Mouse (Mus musculus): ENCODE results near the gene Fam129c. TPM values are rescaled to one million over a fixed set of nuclear protein-coding genes. Genes with fewer than 3 reads are reported as not detected.
A peak's percentile ranks its signal among the peaks of the same experiment; 100 is the strongest.

Fam129c gene
- 1 to 10 TPM in 1 of 2 experiments, under 1 TPM in 1; 0.81 to 1.3 TPM for total RNA-seq (2021)

DNA sequence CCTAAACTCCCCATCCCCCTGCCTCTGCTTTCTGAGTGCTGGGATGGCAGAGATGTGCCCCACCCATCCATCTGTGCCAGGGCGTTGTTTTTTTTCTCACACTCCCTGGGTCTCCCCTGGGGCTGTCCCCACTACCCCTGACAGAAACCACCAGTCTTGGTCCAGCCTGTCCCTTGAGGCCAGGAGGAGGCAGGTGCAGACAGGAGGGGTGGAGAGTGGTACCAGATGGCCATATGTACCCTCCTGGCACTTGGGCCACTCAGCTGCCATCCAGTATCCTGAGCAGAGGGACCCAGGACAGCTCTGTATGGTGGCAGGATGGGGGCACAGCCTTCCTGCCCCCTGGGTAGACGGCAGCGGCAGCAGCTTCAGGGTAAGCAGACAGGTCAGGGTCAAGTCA lies at the start of gene Fam129c:
TSS of gene Fam129c (plus strand) at position 198 of the 400 bp plus-strand sequence.
- DNase-seq, result no peak
- intact Hi-C loops (cut with DNase I), result loop anchor here (2.0 kb wide), 1 partner anchor 157 kb away; no protein-coding TSS in a partner anchor

GRCm38 (mm10) chr8:71550754-71551153 lies 46.7 kb upstream of the Fam129c start:
- intact Hi-C loops (cut with DNase I), result no loop called here
- DNase-seq, result no peak

- intact Hi-C loops (cut with DNase I), result no loop called here
- DNase-seq, result no peak
Measured at GRCm38 (mm10) chr8:71552770-71553169, 44.7 kb upstream of the Fam129c start.

DNA sequence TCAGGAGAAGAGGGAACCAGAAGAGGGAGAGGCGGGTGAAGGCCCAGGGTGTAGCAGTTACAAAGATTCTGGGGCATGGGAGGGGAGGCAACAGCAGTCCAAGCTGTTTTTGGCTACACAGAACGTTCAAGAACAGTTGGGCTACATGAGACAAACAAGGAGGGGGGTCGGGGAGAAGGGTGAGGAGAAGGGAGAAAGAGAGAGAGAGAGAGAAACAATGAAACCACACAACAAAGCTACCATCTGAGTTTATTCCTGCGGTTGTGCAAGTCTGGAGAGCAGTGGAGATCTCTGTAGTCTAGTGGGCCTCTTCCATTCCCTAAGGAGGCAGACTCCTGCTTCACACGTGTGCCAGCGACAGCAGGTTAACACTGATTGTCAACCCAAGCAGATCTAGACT lies 43.4 kb upstream of the Fam129c start:
- no peak for DNase-seq
- intact Hi-C loops (cut with DNase I), result no loop called here

GRCm38 (mm10) chr8:71554644-71555043 lies 42.8 kb upstream of the Fam129c start:
- intact Hi-C loops (cut with DNase I), result no loop called here
- no peak for DNase-seq

DNA sequence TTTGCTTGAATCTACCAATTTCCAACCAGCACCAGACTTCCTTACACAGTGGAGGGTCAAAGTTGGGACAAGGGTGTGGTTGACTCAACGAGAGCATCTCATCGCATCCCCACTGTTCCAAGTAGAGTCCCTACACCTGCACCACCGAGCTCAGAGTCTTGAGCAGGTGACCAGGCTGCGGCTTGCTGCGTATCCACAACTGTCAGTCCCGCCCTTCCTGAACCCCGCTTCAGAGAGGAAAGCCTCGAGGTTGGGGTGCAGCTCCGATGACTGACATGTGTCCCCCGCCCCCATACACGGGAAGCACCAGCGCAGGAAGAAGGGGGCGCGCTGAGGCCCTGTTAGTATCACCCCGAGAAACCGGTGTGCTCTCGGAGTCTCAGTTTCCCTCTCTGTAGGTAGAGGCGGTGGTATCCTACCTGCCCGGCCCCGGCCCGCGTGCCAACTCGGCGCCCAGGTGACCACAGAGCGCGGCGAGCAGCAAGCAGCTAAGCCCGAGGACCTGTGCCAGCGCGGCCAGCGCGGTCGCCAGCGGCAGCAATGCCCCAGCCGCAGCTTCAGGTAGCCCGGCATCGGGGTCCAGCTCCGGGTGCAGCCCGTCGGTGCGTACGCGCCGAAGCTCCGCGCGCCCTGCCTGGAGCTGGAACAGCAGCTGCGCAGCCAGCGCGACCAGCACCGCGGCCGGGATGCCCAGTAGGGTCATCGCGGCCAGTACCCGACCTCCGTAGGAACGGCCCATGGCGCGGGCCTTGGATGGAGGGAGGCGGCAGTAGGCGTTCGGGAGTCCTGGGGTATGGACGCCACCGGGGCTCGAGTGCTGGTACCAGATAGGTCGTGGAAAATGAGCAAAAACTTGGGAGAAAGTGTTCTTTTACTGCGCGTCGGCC lies 39.1 kb upstream of the Fam129c start, which contains the start of gene Tmem221:
TSS of gene Tmem221 (minus strand) at position 801 of the 887 bp plus-strand sequence.
- DNase-seq, result no peak
- intact Hi-C loops (cut with DNase I), result no loop called here

GRCm38 (mm10) chr8:71558958-71559690 lies 38.3 kb upstream of the Fam129c start:
- intact Hi-C loops (cut with DNase I), result no loop called here
- peak; percentile 60 to 62 for DNase-seq

GRCm38 (mm10) chr8:71560071-71560470 lies 37.4 kb upstream of the Fam129c start:
- intact Hi-C loops (cut with DNase I), result loop anchor here (2.0 to 5.0 kb wide), 2 partner anchors 73 to 172 kb away; no protein-coding TSS in a partner anchor

DNA sequence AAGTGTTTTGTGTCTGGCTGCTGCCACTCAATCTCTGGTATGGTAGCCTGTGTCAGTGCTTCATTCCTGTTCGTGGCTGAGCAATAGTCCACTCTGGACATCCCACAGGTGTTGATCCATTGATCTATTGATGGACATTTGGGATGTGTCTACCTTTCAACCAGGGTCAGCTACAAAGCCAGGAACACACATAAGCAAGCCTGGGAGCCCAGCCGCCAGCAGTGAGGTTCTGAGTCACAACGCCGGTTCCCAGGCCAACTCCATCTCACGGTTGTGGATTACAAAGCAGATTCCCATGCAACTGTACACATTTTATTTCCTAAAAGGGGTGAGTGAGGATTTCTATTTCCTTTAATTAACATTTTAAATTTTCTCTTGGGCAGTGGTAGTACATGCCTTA lies 36.7 kb upstream of the Fam129c start:
- intact Hi-C loops (cut with DNase I), result loop anchor here (1.0 to 5.0 kb wide), 4 partner anchors 36 to 172 kb away; no protein-coding TSS in a partner anchor
- no peak for DNase-seq

More at GRCm38 (mm10) chr8:71560071-71560470, 37.4 kb upstream of the Fam129c start:
- no peak for DNase-seq

GRCm38 (mm10) chr8:71561401-71561800 lies 36.0 kb upstream of the Fam129c start:
- DNase-seq, result peak; percentile 61 to 79
- intact Hi-C loops (cut with DNase I), result loop anchor here (1.0 to 5.0 kb wide), 4 partner anchors 35 to 171 kb away; no protein-coding TSS in a partner anchor

GRCm38 (mm10) chr8:71562751-71563150 lies 34.7 kb upstream of the Fam129c start:
- intact Hi-C loops (cut with DNase I), result loop anchor here (5.0 kb wide), 1 partner anchor 170 kb away; no protein-coding TSS in a partner anchor
- peak; percentile 90 to 92 for DNase-seq

- no peak for DNase-seq
- intact Hi-C loops (cut with DNase I), result loop anchor here (5.0 kb wide), 1 partner anchor 168 kb away; no protein-coding TSS in a partner anchor
Measured at GRCm38 (mm10) chr8:71563992-71564391, 33.5 kb upstream of the Fam129c start.

DNA sequence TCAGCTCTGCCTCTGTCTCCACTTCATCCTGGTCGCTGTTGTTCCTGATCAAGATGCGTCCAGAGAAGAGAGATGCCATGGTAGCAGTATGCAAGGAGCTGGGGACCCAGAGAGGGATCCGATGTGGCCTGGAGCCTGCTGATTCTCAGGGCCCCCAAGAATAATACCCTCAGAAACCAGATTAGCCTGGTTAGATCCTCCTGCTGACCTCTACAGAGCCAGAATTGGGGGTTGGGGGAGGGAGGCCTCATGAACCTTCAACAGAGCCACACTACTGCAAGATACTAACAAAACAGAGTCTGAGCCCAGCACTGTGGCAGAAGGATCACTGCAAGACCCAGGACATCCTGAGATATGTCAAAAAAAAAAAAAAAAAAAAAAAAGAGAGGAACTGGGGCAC lies 30.9 kb upstream of the Fam129c start, which contains the start of gene Nxnl1:
TSS of gene Nxnl1 (minus strand) at position 101 of the 400 bp plus-strand sequence.
- DNase-seq, result no peak
- intact Hi-C loops (cut with DNase I), result no loop called here

DNA sequence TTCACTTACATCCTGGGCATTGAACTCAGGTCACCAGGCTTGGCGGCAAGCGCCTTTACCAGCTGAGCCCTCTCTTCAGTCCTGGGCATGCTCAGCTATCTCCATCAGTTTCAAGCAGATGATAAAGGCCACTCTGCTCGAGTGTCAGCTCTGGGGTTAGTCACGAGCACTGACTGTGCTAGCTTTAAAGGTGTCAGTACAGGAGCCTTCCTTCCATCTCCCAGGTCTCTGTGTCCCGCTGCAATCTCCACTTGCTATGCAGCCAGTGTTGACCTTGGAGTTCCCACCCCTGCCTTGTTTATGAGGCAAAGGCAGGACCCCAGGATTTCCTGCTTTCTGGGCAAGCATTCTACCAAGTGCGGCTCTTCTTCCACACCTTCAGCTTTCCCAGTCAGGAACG lies 29.9 kb upstream of the Fam129c start:
- intact Hi-C loops (cut with DNase I), result no loop called here
- DNase-seq, result peak in 1 of 2 experiments; percentile 25

- DNase-seq, result peak; percentile 93
Measured at GRCm38 (mm10) chr8:71568387-71568937, 29.0 kb upstream of the Fam129c start, which contains the start of gene Slc27a1. TSS of gene Slc27a1 (plus strand) at chr8:71568882.

DNA sequence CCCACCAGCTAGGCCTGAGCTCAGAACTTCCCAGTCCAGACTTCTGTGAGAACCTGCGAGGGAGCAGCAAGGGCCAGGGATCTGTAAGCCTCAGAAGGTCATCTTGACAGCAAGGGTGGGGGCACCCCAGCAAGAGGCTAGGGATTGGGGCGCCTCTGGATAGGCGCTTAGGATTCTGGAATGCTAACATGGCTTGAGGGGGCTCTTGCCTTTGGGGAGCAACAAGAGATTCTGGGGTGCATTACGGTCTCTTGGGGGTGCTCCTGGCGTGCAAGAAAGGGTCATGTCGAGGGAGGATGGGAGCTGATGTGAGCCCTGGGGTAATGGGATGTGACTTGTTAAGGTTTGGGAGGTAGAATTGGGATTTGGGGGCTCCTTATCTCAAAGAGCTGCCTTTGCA lies 28.5 kb upstream of the Fam129c start:
- DNase-seq, result no peak
- intact Hi-C loops (cut with DNase I), result no loop called here

More at GRCm38 (mm10) chr8:71568387-71568937, 29.0 kb upstream of the Fam129c start, which contains the start of gene Slc27a1:
- intact Hi-C loops (cut with DNase I), result no loop called here

DNA sequence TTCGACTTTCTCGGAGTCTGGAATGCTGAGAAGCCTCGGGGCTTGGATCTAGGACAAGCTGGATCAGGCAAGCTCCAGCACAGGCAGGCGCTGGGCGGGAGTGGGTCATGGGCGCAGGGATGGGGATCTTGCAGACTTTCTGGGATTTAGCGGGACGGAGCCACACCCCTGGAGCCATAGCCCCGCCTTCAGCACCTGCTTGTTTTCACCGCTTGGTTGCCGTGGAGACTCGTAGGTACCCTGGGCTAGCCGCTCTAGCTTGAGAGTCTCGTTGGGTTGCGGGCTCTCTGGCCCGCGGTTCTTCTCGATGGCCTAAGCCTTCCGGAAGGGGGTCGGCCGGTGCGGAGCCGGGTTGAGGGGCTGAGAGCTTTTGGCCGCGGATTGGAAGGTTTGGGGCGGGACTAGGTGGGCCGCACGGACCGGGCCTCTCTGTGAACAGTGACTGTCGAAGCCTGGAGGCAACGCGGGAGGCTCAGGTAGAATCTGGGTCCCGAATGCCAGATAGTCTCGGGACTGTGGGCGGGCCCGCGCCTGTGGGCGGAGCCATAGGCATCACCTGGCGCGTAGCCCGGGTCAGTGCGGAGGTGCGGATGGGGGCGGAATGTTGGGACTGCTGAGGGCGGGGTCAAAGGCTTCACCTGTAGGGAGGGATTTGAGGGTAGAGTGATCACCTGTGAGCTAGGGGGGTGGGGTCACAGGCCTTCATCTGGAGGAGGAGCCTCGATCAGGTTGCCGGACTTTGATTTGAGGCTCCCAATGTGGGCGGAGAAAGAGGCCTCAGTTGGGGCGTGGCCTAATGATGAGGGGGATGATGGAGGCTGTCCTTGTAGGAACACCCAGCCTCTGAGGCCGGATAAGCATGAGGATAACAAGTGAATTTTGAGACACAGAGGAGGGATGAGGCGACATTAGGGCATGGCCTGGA lies 27.8 kb upstream of the Fam129c start:
- DNase-seq, result peak; percentile 85 to 86
- intact Hi-C loops (cut with DNase I), result no loop called here

GRCm38 (mm10) chr8:71570291-71570954 lies 27.0 kb upstream of the Fam129c start:
- intact Hi-C loops (cut with DNase I), result no loop called here
- peak; percentile 85 to 88 for DNase-seq

DNA sequence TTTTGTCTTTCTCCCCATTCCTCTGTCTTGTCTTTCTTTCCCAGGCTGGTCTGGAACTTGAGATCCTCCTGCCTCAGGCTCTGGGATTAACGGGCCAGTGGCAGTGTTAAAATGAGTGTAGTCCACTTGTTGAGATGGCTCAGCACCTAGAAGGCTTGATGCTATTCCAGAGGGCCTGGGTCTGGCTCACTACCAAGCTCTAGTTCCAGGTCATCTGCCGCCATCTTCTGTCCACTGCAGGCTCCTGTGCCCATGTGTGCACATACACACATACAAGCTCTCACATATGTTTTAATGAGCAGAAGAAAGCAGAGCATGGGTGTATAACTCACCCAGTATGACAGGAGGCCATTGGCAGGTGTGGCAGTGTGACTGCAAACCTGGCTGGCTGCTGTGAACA lies 25.4 kb upstream of the Fam129c start:
- intact Hi-C loops (cut with DNase I), result no loop called here
- DNase-seq, result no peak

All from heart, postnatal 10 days (tissue).